Mouse (Mus musculus) forebrain, embryonic 13.5 days (tissue): Measurements from ENCODE around the gene Akap8. TPM values are rescaled to one million over a fixed set of nuclear protein-coding genes. Genes with fewer than 3 reads are reported as not detected.

ENCODE experiments used
- ATAC-seq: fragments of 200-750 bp; cut with Nextera tagmentation; 2 replicates; pipeline ENCODE4 v1.8.0; 2017
- H3K27ac ChIP-seq: fragments of 300-500 bp; sonication (generic); 2 replicates; pipeline ENCODE4 v1.5.1; 2015; ENCODE audit warnings: inconsistent platforms, mild to moderate bottlenecking, moderate library complexity
- H3K27me3 ChIP-seq: fragments of 300-500 bp; sonication (generic); 2 replicates; pipeline ENCODE4 v1.6.1; 2015; ENCODE audit warnings: mild to moderate bottlenecking, inconsistent platforms
- H3K36me3 ChIP-seq: fragments of 300-500 bp; sonication (generic); 2 replicates; pipeline ENCODE4 v1.6.1; 2015; ENCODE audit warnings: mild to moderate bottlenecking, inconsistent platforms; ENCODE audit not compliant: poor library complexity, severe bottlenecking
- H3K4me1 ChIP-seq: fragments of 300-500 bp; sonication (generic); 2 replicates; pipeline ENCODE4 v1.6.1; 2015; ENCODE audit warnings: inconsistent platforms
- H3K4me2 ChIP-seq: fragments of 300-500 bp; sonication (generic); 2 replicates; pipeline ENCODE4 v1.6.1; 2015; ENCODE audit warnings: inconsistent platforms, mild to moderate bottlenecking, moderate library complexity
- H3K4me3 ChIP-seq: fragments of 300-500 bp; sonication (generic); 2 replicates; pipeline ENCODE4 v1.5.1; 2015; ENCODE audit warnings: mild to moderate bottlenecking, inconsistent platforms
- H3K9ac ChIP-seq: fragments of 300-500 bp; sonication (generic); 2 replicates; pipeline ENCODE4 v1.6.1; 2015; ENCODE audit warnings: mild to moderate bottlenecking, inconsistent platforms
- H3K9me3 ChIP-seq: fragments of 300-500 bp; sonication (generic); replicated peaks from 2 replicates; pipeline ENCODE4 v1.6.1; 2016; ENCODE audit warnings: inconsistent platforms
- WGBS: fragments of 180-500 bp; shearing (Covaris S2); methylation state at CpG from one replicate; pipeline ENCODE4 v1.1.7; 2015; 5-methylcytosine and 5-hydroxymethylcytosine counted together
- polyA plus RNA-seq: library from polyadenylated mRNA; unstranded; fragments of >200 nt; fragmentation: Nextera tagmentation; extraction: Ambion mirVana; gene quantifications from 2 replicates; pipeline ENCODE4 v1.2.1, GENCODE M21; 2015

Akap8 gene
- polyA plus RNA-seq, result 112 and 114 TPM in 2 replicates

DNA sequence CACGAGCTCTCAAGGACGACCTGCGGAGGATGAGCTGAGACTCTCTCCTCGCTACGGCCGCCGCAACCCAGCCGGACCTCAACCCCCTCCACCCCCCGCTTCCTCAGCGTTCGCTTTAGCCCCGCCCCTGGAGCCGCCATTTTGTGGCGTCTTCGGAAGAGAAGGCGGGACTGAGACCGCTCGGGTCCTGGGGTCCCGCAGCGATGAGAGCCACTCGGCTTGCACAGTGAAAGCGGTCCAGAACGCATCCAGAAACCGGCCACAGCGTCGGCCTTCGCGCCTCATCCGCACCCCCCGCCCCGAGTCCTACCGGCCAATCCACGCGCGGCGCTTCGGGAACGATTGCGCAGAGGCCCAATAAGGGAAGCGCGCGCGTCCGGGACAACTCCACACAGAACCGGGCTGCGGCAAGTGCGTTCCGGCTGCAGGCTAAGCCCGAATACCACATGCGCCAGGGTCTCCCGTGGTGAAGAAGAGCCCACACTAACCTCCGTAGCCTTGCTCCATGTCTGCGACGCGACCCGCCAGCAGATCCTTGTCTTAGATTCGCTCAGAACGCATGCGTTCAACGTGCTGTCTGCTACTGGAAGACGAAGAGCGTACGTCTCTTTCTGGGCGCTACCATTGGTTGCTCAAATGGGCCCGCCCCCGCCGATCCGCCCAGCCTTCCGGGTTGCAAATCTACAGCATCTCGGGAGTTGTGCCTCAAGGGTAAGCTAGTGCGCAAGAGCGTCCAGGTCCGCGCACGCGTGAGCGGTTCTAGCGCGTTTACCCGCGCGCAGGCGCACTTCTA lies at the start of gene Akap8:
TSS of gene Akap8 (minus strand) at position 642 of the 793 bp plus-strand sequence.
- WGBS, result under 1% methylated on average over 83 of the region's 83 CpGs
- peak within 1 kb of the TSS; percentile 96 for H3K27ac ChIP-seq
- H3K9me3 ChIP-seq, result no peaks in the 10 kb centered on the region
- H3K4me2 ChIP-seq, result peak within 1 kb of the TSS; percentile 97
- H3K4me1 ChIP-seq, result peaks cover 31% of the 10 kb centered on the region
- peak within 1 kb of the TSS; percentile 94 for H3K4me3 ChIP-seq
- H3K9ac ChIP-seq, result peak within 1 kb of the TSS; percentile 90
- ATAC-seq, result peak; percentile 99
- H3K36me3 ChIP-seq, result peaks cover 41% of the 10 kb centered on the region
- H3K27me3 ChIP-seq, result no peaks in the 10 kb centered on the region

GRCm38 (mm10) chr17:32368991-32369578 lies 48.0 kb upstream of the Akap8 start:
- no peaks in the 10 kb centered on the region for H3K27me3 ChIP-seq
- no peak for ATAC-seq
- no peak overlapping the region for H3K27ac ChIP-seq
- H3K9me3 ChIP-seq, result no peaks in the 10 kb centered on the region
- peaks cover 9% of the 10 kb centered on the region; the same call in 1 of the 2 replicates for H3K36me3 ChIP-seq
- H3K4me3 ChIP-seq, result peak overlapping the region; percentile 29
- H3K9ac ChIP-seq, result no peak overlapping the region
- H3K4me2 ChIP-seq, result peak overlapping the region; percentile 50
- peaks cover 9% of the 10 kb centered on the region; the same call in 1 of the 2 replicates for H3K4me1 ChIP-seq
- WGBS, result 10% methylated on average over 14 of the region's 17 CpGs

DNA sequence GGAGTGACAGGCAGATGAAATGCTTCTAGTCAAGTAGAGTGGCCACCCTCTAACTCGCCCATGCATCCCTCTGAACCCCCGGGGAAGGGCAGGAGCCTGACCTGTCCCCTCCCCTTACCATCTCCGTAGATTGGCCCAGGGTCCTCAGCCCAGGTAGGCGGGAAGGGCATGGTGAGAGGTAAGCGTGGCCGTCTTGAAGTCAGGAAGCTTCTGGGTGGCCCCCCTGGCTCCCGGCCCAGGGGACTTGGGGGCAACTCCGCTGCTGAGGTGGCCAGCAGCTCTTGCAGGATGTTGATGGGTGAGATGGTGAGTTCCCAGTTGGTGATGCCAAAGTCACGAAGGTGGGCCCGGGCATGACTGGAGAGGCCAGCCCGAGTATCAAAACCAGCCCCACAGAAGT lies 46.7 kb upstream of the Akap8 start:
- Histone ChIP-seq H3K4me1 (peaks cover 16% of the 10 kb centered on the region), H3K27me3 (no peaks in the 10 kb centered on the region), H3K27ac (no peak overlapping the region), H3K9ac (no peak overlapping the region), H3K4me3 (no peak overlapping the region), H3K9me3 (no peaks in the 10 kb centered on the region), H3K4me2 (no peak overlapping the region), H3K36me3 (peaks cover 9% of the 10 kb centered on the region; the same call in 1 of the 2 replicates)
- WGBS, result 90% methylated on average over 11 of the region's 11 CpGs
- no peak for ATAC-seq

- Histone ChIP-seq H3K27ac (no peak overlapping the region), H3K4me3 (no peak overlapping the region), H3K9ac (no peak overlapping the region), H3K9me3 (no peaks in the 10 kb centered on the region), H3K4me1 (peaks cover 31% of the 10 kb centered on the region), H3K27me3 (no peaks in the 10 kb centered on the region), H3K36me3 (peaks cover 29% of the 10 kb centered on the region), H3K4me2 (no peak overlapping the region)
- 83% methylated on average over 1 of the region's 1 CpGs for WGBS
- no peak for ATAC-seq
These were observed 44.3 kb upstream of the Akap8 start for GRCm38 (mm10) chr17:32365296-32365695.

DNA sequence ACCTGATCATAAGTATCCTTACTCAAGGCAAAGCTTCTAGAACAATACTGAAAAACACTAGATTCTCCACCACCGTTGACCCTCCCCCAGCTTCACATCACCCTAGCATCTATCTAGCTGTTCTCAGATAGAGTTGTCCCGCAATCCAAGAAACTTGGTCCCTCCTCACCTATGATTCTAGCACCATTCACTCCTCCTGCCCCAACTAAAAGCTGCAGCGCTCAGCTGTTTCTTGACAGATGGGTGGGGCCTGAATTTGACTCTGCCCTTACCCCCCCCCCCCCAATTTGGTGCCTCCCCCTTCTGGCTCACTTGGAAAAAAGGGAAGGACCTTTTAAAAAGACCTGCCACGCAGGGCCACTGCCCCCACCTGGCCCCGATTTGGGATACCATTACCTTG lies 43.8 kb upstream of the Akap8 start:
- Histone ChIP-seq H3K9me3 (no peaks in the 10 kb centered on the region), H3K27ac (peak overlapping the region; percentile 65; the same call in 1 of the 2 replicates), H3K9ac (peak overlapping the region; percentile 98), H3K27me3 (no peaks in the 10 kb centered on the region), H3K4me3 (peak overlapping the region; percentile 92), H3K4me1 (peaks cover 31% of the 10 kb centered on the region), H3K4me2 (peak overlapping the region; percentile 83), H3K36me3 (peaks cover 33% of the 10 kb centered on the region)
- WGBS, result 63% methylated on average over 5 of the region's 5 CpGs
- peak; percentile 28; the same call in 1 of the 2 replicates for ATAC-seq

DNA sequence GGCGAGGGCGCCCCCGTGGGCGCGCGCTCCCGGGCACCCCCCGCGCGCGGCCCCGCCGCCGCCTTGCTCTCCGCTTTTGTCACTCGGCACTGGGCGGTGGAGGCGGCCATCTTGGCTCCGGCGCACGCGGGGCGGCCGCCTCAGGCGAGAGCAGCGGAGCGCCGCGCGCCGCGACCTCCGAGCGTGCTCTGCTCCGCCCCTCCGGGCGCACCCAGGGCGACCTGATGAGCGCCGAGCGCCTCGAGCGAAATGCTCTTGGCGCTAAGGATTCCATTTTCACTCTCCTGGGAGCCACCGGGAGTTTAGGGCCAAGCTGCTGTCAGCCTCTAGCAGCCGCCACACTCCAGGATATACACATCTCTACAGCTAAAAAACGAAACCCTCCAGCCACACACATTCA lies 43.3 kb upstream of the Akap8 start:
- peak overlapping the region; percentile 98 for H3K9ac ChIP-seq
- under 1% methylated on average over 18 of the region's 47 CpGs for WGBS
- no peaks in the 10 kb centered on the region for H3K27me3 ChIP-seq
- no peaks in the 10 kb centered on the region for H3K9me3 ChIP-seq
- H3K36me3 ChIP-seq, result peaks cover 38% of the 10 kb centered on the region
- H3K4me3 ChIP-seq, result peak overlapping the region; percentile 92
- peaks cover 31% of the 10 kb centered on the region for H3K4me1 ChIP-seq
- peak overlapping the region; percentile 65 for H3K27ac ChIP-seq
- ATAC-seq, result peak; percentile 96
- peak overlapping the region; percentile 83 for H3K4me2 ChIP-seq

DNA sequence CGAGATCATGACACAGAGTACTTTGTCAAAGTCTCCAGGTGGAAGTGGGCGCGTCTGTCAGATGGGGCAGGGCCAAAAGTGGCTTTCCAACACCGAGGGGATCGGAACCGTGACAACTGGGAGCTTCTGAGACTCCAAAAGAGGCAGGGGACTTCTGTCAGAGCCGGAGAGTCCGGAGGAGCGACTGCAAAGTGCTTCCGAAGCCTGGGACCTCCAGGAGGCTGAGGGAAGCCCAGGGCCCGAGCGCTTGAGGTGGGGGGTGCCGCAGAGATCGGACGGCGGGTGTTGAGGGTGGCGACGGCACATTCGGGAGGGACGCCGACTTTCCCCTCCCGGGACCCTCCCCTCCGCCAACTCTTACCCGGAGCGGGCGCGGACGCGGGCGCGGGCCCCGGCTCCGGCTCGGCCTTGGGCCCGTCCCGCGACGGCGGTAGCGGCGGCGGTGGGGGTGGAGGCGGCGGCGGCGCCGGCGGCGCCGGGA lies 42.8 kb upstream of the Akap8 start:
- peaks cover 43% of the 10 kb centered on the region for H3K36me3 ChIP-seq
- H3K9ac ChIP-seq, result peak overlapping the region; percentile 98
- peak; percentile 62 for ATAC-seq

DNA sequence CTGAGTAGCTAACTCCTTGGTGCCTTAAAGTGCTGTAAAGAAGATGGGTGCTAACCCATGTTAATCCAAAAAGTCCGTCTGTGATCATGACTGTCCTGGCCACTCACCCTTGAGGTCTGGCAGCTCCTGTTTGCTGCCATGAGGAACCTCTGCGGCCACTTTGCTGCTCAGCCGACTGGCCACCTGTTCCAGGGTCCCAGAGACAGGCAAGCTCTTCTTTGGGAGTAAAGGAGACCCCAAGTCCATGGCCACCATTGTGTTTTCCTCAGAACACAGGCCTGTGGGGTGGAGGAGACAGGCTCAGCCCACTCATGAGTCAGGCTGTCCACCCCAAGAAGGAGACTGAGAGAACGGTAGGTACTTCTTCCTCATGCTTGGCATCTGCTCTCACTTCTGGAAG lies 41.6 kb upstream of the Akap8 start:
- WGBS, result 85% methylated on average over 4 of the region's 4 CpGs

More for the DNA sequence above, 42.8 kb upstream of the Akap8 start:
- Histone ChIP-seq H3K4me3 (peak overlapping the region; percentile 92), H3K4me2 (peak overlapping the region; percentile 83), H3K4me1 (peaks cover 31% of the 10 kb centered on the region), H3K27me3 (no peaks in the 10 kb centered on the region), H3K27ac (peak overlapping the region; percentile 57), H3K9me3 (no peaks in the 10 kb centered on the region)
- WGBS, result under 1% methylated on average over 11 of the region's 50 CpGs

GRCm38 (mm10) chr17:32359928-32360327 lies 38.9 kb upstream of the Akap8 start:
- Histone ChIP-seq H3K36me3 (peaks cover 74% of the 10 kb centered on the region), H3K4me1 (peaks cover 28% of the 10 kb centered on the region), H3K27ac (no peak overlapping the region), H3K27me3 (no peaks in the 10 kb centered on the region), H3K9me3 (no peaks in the 10 kb centered on the region), H3K9ac (no peak overlapping the region), H3K4me2 (no peak overlapping the region), H3K4me3 (no peak overlapping the region)
- no peak for ATAC-seq
- 90% methylated on average over 17 of the region's 18 CpGs for WGBS

More for the DNA sequence above, 41.6 kb upstream of the Akap8 start:
- Histone ChIP-seq H3K9me3 (no peaks in the 10 kb centered on the region), H3K4me1 (peaks cover 31% of the 10 kb centered on the region), H3K4me3 (peak overlapping the region; percentile 92), H3K4me2 (peak overlapping the region; percentile 83), H3K36me3 (peaks cover 53% of the 10 kb centered on the region), H3K27ac (no peak overlapping the region), H3K27me3 (no peaks in the 10 kb centered on the region), H3K9ac (peak overlapping the region; percentile 98)
- ATAC-seq, result no peak

DNA sequence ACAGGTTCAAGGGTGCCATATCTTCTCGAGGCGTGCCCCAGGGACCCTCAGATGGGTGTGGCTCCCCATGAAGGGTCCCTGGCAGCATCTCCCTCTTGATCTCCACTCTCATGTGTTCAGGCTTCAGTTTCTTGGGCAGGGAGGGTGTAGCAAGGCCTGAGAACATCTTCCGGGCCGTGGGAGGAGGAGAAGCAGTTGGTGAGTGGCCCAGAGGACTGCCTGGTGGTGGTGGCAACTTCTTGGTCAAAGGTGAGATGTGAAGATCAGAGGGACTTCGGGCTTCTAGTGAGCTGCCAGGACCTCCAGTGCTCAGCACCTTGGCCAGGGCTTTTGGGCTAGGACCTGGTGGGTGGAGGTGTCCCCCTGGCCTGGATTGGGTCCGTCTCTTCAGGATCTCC lies 37.9 kb upstream of the Akap8 start:
- 94% methylated on average over 6 of the region's 6 CpGs for WGBS

DNA sequence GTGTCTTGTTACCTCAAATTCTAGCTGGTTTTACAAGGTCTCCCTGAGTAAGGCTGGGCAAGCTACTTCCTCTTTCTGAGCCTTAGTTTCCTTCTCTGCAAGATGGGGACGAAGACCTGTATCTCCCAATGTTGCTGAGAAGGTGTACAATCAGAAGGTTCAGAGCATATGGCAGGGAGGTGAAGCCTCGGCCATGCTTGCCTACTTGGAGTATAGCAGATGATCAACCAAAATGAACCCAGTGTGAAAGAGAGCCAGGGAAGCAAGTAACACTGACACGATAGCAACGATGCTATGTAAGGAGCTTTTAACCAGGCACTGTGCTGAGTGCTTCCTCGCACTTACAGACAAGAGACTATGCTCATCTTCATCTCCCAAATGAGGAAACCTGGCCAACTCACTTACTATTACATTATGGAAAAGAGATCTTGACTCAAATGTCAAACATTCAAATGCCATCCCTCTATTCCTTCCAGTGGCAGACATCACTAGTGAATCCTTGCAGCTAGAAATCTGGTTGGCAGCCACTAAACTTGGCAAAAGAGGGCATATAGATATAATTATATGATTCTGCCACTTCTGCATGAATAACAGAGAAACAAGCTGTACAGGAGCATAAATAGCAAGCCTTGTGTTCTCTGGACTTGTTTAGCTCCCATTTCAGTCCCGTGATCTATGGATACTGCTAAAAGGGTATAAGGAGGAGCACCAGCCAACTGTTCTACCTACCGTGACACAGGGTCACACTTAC lies 37.3 kb upstream of the Akap8 start:
- 95% methylated on average over 7 of the region's 7 CpGs for WGBS
- Histone ChIP-seq H3K9ac (no peak overlapping the region), H3K9me3 (no peaks in the 10 kb centered on the region), H3K27ac (no peak overlapping the region), H3K4me1 (peaks cover 30% of the 10 kb centered on the region), H3K4me3 (no peak overlapping the region), H3K27me3 (no peaks in the 10 kb centered on the region), H3K36me3 (peaks cover 89% of the 10 kb centered on the region), H3K4me2 (no peak overlapping the region)
- no peak for ATAC-seq

More for the DNA sequence above, 37.9 kb upstream of the Akap8 start:
- H3K36me3 ChIP-seq, result peaks cover 84% of the 10 kb centered on the region
- no peaks in the 10 kb centered on the region for H3K9me3 ChIP-seq
- H3K4me1 ChIP-seq, result peaks cover 26% of the 10 kb centered on the region
- H3K4me2 ChIP-seq, result no peak overlapping the region
- no peak overlapping the region for H3K4me3 ChIP-seq
- no peak for ATAC-seq
- no peaks in the 10 kb centered on the region for H3K27me3 ChIP-seq
- H3K9ac ChIP-seq, result no peak overlapping the region
- no peak overlapping the region for H3K27ac ChIP-seq
